Mouse (Mus musculus) olfactory bulb, adult 2 months (tissue): ENCODE measurements around the gene Tfrc.

Experiments
- CTCF ChIP-seq: fragments of 200-500 bp; IDR thresholded peaks from 2 replicates; pipeline ENCODE4 v1.5.1; 2012; ENCODE audit warnings: low read depth, mild to moderate bottlenecking, low read length, moderate library complexity; ENCODE audit not compliant: insufficient read depth
- POLR2A ChIP-seq: fragments of 200-500 bp; IDR thresholded peaks from 2 replicates; pipeline ENCODE4 v1.6.1; 2012; ENCODE audit warnings: mild to moderate bottlenecking, low read depth, low read length, moderate library complexity; ENCODE audit not compliant: insufficient read depth

DNA sequence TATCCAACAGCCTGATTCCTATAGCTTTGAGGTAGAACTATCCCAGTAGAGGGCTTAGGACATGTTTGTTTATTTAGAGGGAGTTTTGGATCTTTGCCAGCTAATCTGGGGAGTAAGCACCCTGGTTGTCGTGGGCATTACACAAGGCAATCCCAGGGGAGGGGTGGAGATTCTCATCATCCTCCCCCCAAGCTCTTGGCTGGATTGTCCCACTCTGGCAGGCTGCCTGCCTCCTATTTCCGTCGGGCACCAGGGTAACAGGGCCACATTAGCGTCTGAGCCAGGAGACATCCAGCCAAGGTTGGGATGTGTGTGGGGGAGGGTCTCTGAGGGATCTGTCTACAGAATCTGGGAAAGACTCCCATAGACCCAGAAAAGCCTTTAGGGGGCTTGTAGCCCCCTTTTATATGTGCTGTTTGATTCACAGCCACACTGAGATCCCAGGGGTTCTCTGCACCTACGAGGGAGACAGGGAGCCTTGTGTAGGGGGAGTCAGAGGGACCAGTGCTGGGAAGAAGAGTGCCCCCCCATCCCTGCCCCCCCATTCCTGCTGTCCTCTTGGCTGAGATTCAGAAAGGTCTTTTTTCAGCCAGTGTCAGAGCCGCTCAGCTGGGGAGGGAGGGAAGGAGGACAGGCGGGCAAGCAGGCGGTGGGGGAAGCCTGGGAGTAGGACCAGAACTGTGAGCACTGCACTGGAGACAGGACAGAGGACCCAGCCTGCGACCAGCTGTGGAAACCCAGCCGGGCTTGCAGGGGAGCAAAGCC is 52.0 kb downstream of the Tfrc start:
- no peak for TF ChIP-seq CTCF
- TF ChIP-seq POLR2A: no peak
